Comparison of ENCODE assay signal across 9 mouse cellular contexts in the genomic region with DNA sequence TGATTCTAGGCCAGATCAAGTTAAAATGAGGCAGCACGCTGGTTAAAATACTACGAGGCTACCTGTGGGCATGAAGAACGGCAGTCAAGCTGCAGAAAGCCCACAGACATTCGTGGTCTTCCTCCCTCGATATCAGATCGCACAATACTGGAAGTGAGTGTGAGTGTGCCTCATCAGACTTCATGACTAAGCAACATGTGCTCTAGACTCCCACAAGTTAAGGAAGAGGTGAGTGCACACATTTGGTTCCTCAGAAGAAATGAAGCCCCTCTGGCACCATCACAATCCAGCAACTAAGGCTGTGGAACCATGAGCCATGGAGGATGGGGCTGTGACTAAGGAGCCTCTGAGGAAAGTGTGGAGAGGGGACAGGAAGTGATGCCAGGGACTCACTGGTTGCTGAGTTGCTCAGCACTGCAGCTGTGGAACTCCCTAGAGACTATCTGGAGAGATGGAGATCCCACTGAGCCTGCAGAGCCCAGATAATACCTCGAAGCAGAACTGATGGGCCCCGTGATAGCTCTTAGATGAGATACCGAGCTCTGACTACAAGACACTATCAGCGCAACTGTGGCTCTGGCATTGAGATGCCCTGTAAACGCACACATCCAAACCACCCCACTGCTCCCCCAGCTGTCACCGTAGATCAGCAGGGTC. TPM values are rescaled to one million over a fixed set of nuclear protein-coding genes. Genes with fewer than 3 reads are reported as not detected.
DNase-seq lines count a peak whose midpoint lies in the region; ATAC-seq and TF ChIP-seq lines count a peak whose summit lies in the region.
"Had no signal": no experiment of that assay in that cellular context is flagged by ENCODE, and none has a peak within 500 bp of the region (broad histone marks: within the 10 kb centered on the region; RNA-seq: fewer than 3 reads in every experiment).

No protein-coding gene starts in this region.

- no peak for DNase-seq in midbrain, embryonic 11.5 days (ENCODE audit: low spot score, missing footprints)
- DNase-seq in hindbrain, postnatal 0 days (ENCODE audit: low spot score): no peak
- no peak for DNase-seq in embryo, embryonic 11 days
- DNase-seq in frontal cortex, postnatal 36 days (ENCODE audit: low spot score in 2 of 2): no peak
- DNase-seq: heart, postnatal 36 days had no signal

- H3K27ac ChIP-seq in midbrain, embryonic 13.5 days: peak overlapping the region; percentile 71
- H3K27ac ChIP-seq in midbrain, embryonic 11.5 days (ENCODE audit: low read depth, low read length): no peak overlapping the region
- H3K27ac ChIP-seq in embryonic facial prominence, embryonic 13.5 days: peak overlapping the region; percentile 44; the same call in 1 of the 2 replicates
- H3K27ac ChIP-seq in hindbrain, postnatal 0 days: peak overlapping the region; percentile 64; the same call in 1 of the 2 replicates
- H3K27ac ChIP-seq in midbrain, embryonic 16.5 days (ENCODE audit: low read length): peak overlapping the region; percentile 73

- no peak overlapping the region for H3K4me2 ChIP-seq in midbrain, embryonic 13.5 days (replicated peaks)
- no peak overlapping the region for H3K4me2 ChIP-seq in midbrain, embryonic 11.5 days
- peak overlapping the region; percentile 43 for H3K4me2 ChIP-seq in embryonic facial prominence, embryonic 13.5 days
- no peak overlapping the region for H3K4me2 ChIP-seq in hindbrain, postnatal 0 days (ENCODE audit: low read depth, low read length)
- H3K4me2 ChIP-seq in midbrain, embryonic 16.5 days (ENCODE audit: low read length): no peak overlapping the region; the same call in 1 of the 2 replicates

- no peaks in the 10 kb centered on the region for H3K27me3 ChIP-seq in midbrain, embryonic 13.5 days
- H3K27me3 ChIP-seq in midbrain, embryonic 11.5 days (ENCODE audit: control insufficient read depth, insufficient read depth, low read length): no peaks in the 10 kb centered on the region
- no peaks in the 10 kb centered on the region for H3K27me3 ChIP-seq in embryonic facial prominence, embryonic 13.5 days
- H3K27me3 ChIP-seq in hindbrain, postnatal 0 days (ENCODE audit: insufficient read depth, low read length): no peaks in the 10 kb centered on the region
- H3K27me3 ChIP-seq in midbrain, embryonic 16.5 days (ENCODE audit: control insufficient read depth, insufficient read depth, low read depth, low read length): no peaks in the 10 kb centered on the region

- no peak for TF ChIP-seq CTCF in hindbrain, postnatal 0 days (IDR thresholded peaks at IDR 0.05; ENCODE audit: low read depth)

- ATAC-seq in midbrain, embryonic 13.5 days: no peak
- ATAC-seq in midbrain, embryonic 11.5 days (ENCODE audit: low FRiP score): no peak
- ATAC-seq in embryonic facial prominence, embryonic 13.5 days (ENCODE audit: insufficient number of reproducible peaks, insufficient read depth, low FRiP score, low TSS enrichment, low read depth): no peak
- no peak for ATAC-seq in hindbrain, postnatal 0 days
- no peak for ATAC-seq in midbrain, embryonic 16.5 days

- WGBS in midbrain, embryonic 13.5 days: 90% methylated on average over 12 of the region's 12 CpGs
- 90% methylated on average over 12 of the region's 12 CpGs for WGBS in midbrain, embryonic 11.5 days
- WGBS in embryonic facial prominence, embryonic 13.5 days: 81% methylated on average over 12 of the region's 12 CpGs
- WGBS in hindbrain, postnatal 0 days: 80% methylated on average over 12 of the region's 12 CpGs
- WGBS in midbrain, embryonic 16.5 days: 86% methylated on average over 12 of the region's 12 CpGs

- H3K4me3 ChIP-seq in midbrain, embryonic 13.5 days (replicated peaks): no peak overlapping the region
- no peak overlapping the region for H3K4me3 ChIP-seq in midbrain, embryonic 11.5 days (ENCODE audit: low read depth, low read length)
- H3K4me3 ChIP-seq in embryonic facial prominence, embryonic 13.5 days: no peak overlapping the region
- no peak overlapping the region for H3K4me3 ChIP-seq in hindbrain, postnatal 0 days (ENCODE audit: low read length)
- H3K4me3 ChIP-seq in midbrain, embryonic 16.5 days (ENCODE audit: low read depth, low read length): no peak overlapping the region

- 0 out of 2 replicates have a peak overlapping the region, but pooled peaks have one; percentile 2 for H3K9ac ChIP-seq in midbrain, embryonic 13.5 days (replicated peaks)
- H3K9ac ChIP-seq in midbrain, embryonic 11.5 days (ENCODE audit: low read length): no peak overlapping the region
- peak overlapping the region; percentile 40; the same call in 1 of the 2 replicates for H3K9ac ChIP-seq in embryonic facial prominence, embryonic 13.5 days
- H3K9ac ChIP-seq in hindbrain, postnatal 0 days (replicated peaks; ENCODE audit: low read length): peak overlapping the region; percentile 40
- H3K9ac ChIP-seq in midbrain, embryonic 16.5 days (ENCODE audit: low read depth, low read length): peak overlapping the region; percentile 47; the same call in 1 of the 2 replicates

- H3K36me3 ChIP-seq in midbrain, embryonic 13.5 days: no peaks in the 10 kb centered on the region
- no peaks in the 10 kb centered on the region for H3K36me3 ChIP-seq in midbrain, embryonic 11.5 days (ENCODE audit: control insufficient read depth, insufficient read depth, low read length)
- no peaks in the 10 kb centered on the region for H3K36me3 ChIP-seq in embryonic facial prominence, embryonic 13.5 days
- H3K36me3 ChIP-seq in hindbrain, postnatal 0 days (ENCODE audit: insufficient read depth, low read length): no peaks in the 10 kb centered on the region
- no peaks in the 10 kb centered on the region for H3K36me3 ChIP-seq in midbrain, embryonic 16.5 days (ENCODE audit: control insufficient read depth, insufficient read depth, low read length)

- no peaks in the 10 kb centered on the region for H3K9me3 ChIP-seq in midbrain, embryonic 13.5 days
- H3K9me3 ChIP-seq in midbrain, embryonic 11.5 days (ENCODE audit: control insufficient read depth, low read length): no peaks in the 10 kb centered on the region
- H3K9me3 ChIP-seq in embryonic facial prominence, embryonic 13.5 days: no peaks in the 10 kb centered on the region
- H3K9me3 ChIP-seq in hindbrain, postnatal 0 days (ENCODE audit: low read length): no peaks in the 10 kb centered on the region
- H3K9me3 ChIP-seq in midbrain, embryonic 16.5 days (replicated peaks; ENCODE audit: control insufficient read depth, low read length, poor library complexity, severe bottlenecking): no peaks in the 10 kb centered on the region

- peaks cover 15% of the 10 kb centered on the region for H3K4me1 ChIP-seq in midbrain, embryonic 13.5 days (replicated peaks)
- no peaks in the 10 kb centered on the region for H3K4me1 ChIP-seq in midbrain, embryonic 11.5 days (ENCODE audit: control insufficient read depth, insufficient read depth, low read length)
- H3K4me1 ChIP-seq in embryonic facial prominence, embryonic 13.5 days: peaks cover 38% of the 10 kb centered on the region
- peaks cover 9% of the 10 kb centered on the region; the same call in 1 of the 2 replicates for H3K4me1 ChIP-seq in hindbrain, postnatal 0 days (ENCODE audit: insufficient read depth, low read length)
- H3K4me1 ChIP-seq in midbrain, embryonic 16.5 days (ENCODE audit: control insufficient read depth, insufficient read depth, low read length): peaks cover 13% of the 10 kb centered on the region

RNA-seq across cellular contexts. Expression of gene Enthd1, which starts 46.3 kb away (rescaled TPM):
- polyA plus RNA-seq in midbrain, embryonic 13.5 days (2015; fragmentation: Nextera tagmentation; extraction: Ambion mirVana): not detected in 2 replicates
- polyA plus RNA-seq in midbrain, embryonic 11.5 days (2014; fragmentation: Nextera tagmentation; extraction: Ambion mirVana): not detected in 2 replicates
- polyA plus RNA-seq in embryonic facial prominence, embryonic 13.5 days (2015; fragmentation: Nextera tagmentation; extraction: Ambion mirVana): not detected in 2 replicates
- not detected in 2 replicates for total RNA-seq in hindbrain, postnatal 0 days (2014; rRNA removed)
- polyA plus RNA-seq in hindbrain, postnatal 0 days (2015; fragmentation: Nextera tagmentation; extraction: Ambion mirVana): not detected in 2 replicates
- not detected in 2 replicates for polyA plus RNA-seq in midbrain, embryonic 16.5 days (2015; fragmentation: Nextera tagmentation; extraction: Ambion mirVana)
- total RNA-seq: heart, postnatal 36 days; left cerebral cortex, adult 18-20 months had no signal

RNA-seq across cellular contexts. Expression of gene Grap2, which starts 53.7 kb away (rescaled TPM):
- 1.0 and 1.6 TPM in 2 replicates for polyA plus RNA-seq in midbrain, embryonic 13.5 days (2015; fragmentation: Nextera tagmentation; extraction: Ambion mirVana)
- 4.9 and 5.0 TPM in 2 replicates for polyA plus RNA-seq in midbrain, embryonic 11.5 days (2014; fragmentation: Nextera tagmentation; extraction: Ambion mirVana)
- 1.1 and 1.2 TPM in 2 replicates for polyA plus RNA-seq in embryonic facial prominence, embryonic 13.5 days (2015; fragmentation: Nextera tagmentation; extraction: Ambion mirVana)
- 0.05 and 1.6 TPM in 2 replicates for total RNA-seq in hindbrain, postnatal 0 days (2014; rRNA removed)
- polyA plus RNA-seq in hindbrain, postnatal 0 days (2015; fragmentation: Nextera tagmentation; extraction: Ambion mirVana): 0.11 TPM in 1 of 2 replicates, not detected in the other
- polyA plus RNA-seq in midbrain, embryonic 16.5 days (2015; fragmentation: Nextera tagmentation; extraction: Ambion mirVana): 0.16 and 0.23 TPM in 2 replicates
